Mouse (Mus musculus) T-helper 17 cell (primary cell): ENCODE data around the gene Tmem204.

Source experiments
- in situ Hi-C, 2 experiments: fragments of 300-600 bp; cut with MboI, MseI; formaldehyde crosslinking; loops; 1 replicate in 1 of 2; 2 replicates in 1 of 2; pipeline ENCODE4 v1.15.1; 2025; ENCODE audit warnings: high pct_unique_total_duplicates in 2 of 2

Gene Tmem204

GRCm38 (mm10) chr17:25083444-25083931 is at the start of gene Tmem204:
Gene Tmem204 (minus strand): TSS chr17:25083591.
- in situ Hi-C loops = no loop called here

GRCm38 (mm10) chr17:25130060-25130459 is 46.7 kb upstream of the Tmem204 start:
- in situ Hi-C loops = no loop called here

GRCm38 (mm10) chr17:25127681-25128080 is 44.3 kb upstream of the Tmem204 start:
- in situ Hi-C loops = loop anchor here in 1 of 2 experiments (10.0 kb wide), 1 partner anchor 993 kb away; no protein-coding TSS in a partner anchor

GRCm38 (mm10) chr17:25127079-25127478 is 43.7 kb upstream of the Tmem204 start:
- in situ Hi-C loops = loop anchor here in 1 of 2 experiments (10.0 kb wide), 1 partner anchor 992 kb away; no protein-coding TSS in a partner anchor

GRCm38 (mm10) chr17:25125442-25126060 is 42.2 kb upstream of the Tmem204 start:
- in situ Hi-C loops = loop anchor here in 1 of 2 experiments (10.0 kb wide), 1 partner anchor 991 kb away; no protein-coding TSS in a partner anchor

- in situ Hi-C loops = loop anchor here (5.0 to 10.0 kb wide), 2 partner anchors 158 to 989 kb away; no protein-coding TSS in a partner anchor
Measured at GRCm38 (mm10) chr17:25123979-25124378, 40.6 kb upstream of the Tmem204 start.

- in situ Hi-C loops = loop anchor here (5.0 to 10.0 kb wide), 2 partner anchors 162 to 986 kb away; no protein-coding TSS in a partner anchor
Measured at GRCm38 (mm10) chr17:25120406-25120805, 37.0 kb upstream of the Tmem204 start, which contains the start of gene Ptx4. Gene Ptx4 (plus strand): TSS chr17:25120760.

GRCm38 (mm10) chr17:25117263-25117662 is 33.9 kb upstream of the Tmem204 start:
- in situ Hi-C loops = no loop called here

GRCm38 (mm10) chr17:25115664-25116432 is 32.5 kb upstream of the Tmem204 start, which contains the start of gene Telo2:
Gene Telo2 (minus strand): TSS chr17:25115967.
- in situ Hi-C loops = no loop called here

- in situ Hi-C loops = no loop called here
Measured at GRCm38 (mm10) chr17:25114908-25115645, 31.7 kb upstream of the Tmem204 start.

- in situ Hi-C loops = no loop called here
Measured at GRCm38 (mm10) chr17:25112423-25112810, 29.0 kb upstream of the Tmem204 start.

- in situ Hi-C loops = no loop called here
Measured at GRCm38 (mm10) chr17:25111739-25112422, 28.5 kb upstream of the Tmem204 start.

- in situ Hi-C loops = no loop called here
Measured at GRCm38 (mm10) chr17:25111220-25111619, 27.8 kb upstream of the Tmem204 start.

GRCm38 (mm10) chr17:25110590-25110989 is 27.2 kb upstream of the Tmem204 start:
- in situ Hi-C loops = no loop called here

- in situ Hi-C loops = no loop called here
Measured at GRCm38 (mm10) chr17:25109578-25109977, 26.2 kb upstream of the Tmem204 start.

GRCm38 (mm10) chr17:25107786-25108185 is 24.4 kb upstream of the Tmem204 start:
- in situ Hi-C loops = no loop called here

GRCm38 (mm10) chr17:25101338-25101737 is 17.9 kb upstream of the Tmem204 start:
- in situ Hi-C loops = no loop called here

GRCm38 (mm10) chr17:25100052-25100451 is 16.7 kb upstream of the Tmem204 start:
- in situ Hi-C loops = no loop called here

GRCm38 (mm10) chr17:25096221-25096620 is 12.8 kb upstream of the Tmem204 start:
- in situ Hi-C loops = no loop called here

- in situ Hi-C loops = no loop called here
Measured at GRCm38 (mm10) chr17:25090450-25090849, 7.1 kb upstream of the Tmem204 start.

GRCm38 (mm10) chr17:25089158-25089557 is 5.8 kb upstream of the Tmem204 start:
- in situ Hi-C loops = loop anchor here in 1 of 2 experiments (5.0 kb wide), 1 partner anchor 52 kb away; no protein-coding TSS in a partner anchor
